Mouse (Mus musculus): Measurements from ENCODE around the gene Opcml.

DNA sequence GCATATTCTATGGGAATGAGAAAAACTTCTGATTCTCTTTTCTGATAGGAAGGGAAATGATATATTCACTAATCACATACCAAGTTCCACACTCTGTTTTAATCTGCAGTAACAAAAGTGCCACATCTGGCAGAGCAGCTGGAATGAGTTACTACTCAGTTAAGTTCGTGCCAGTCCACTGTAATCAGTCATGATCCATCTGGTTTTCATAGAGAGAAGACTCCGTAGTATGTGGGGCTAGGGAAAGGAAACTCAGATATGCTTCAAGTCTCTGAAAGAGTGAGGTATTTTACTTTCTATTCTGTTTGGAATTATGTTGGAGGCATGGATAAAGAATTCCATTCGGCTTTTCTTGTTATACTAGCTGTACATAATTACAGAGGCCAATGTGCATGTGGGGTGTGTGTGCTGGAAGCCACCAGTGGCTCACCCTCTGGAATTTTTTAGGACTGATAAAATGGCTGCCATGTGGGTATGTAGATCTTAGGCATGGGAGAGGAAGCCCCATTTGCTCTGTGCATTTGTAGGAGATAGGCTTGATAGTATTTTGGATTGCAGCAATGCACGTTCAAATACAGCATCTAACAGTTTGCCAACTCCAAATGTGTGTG lies 966.4 kb downstream of the Opcml start:
- TF ChIP-seq POLR2A (IDR thresholded peaks at IDR 0.05; ENCODE audit: insufficient read length, low read depth) (no peak), MYOG (IDR thresholded peaks at IDR 0.05; ENCODE audit: control insufficient read depth in 1 of 3, insufficient read depth in 1 of 3, insufficient read length in 2 of 3, low read depth in 2 of 3) (no peak), USF1 (IDR thresholded peaks at IDR 0.05; ENCODE audit: low read depth) (no peak), REST (IDR thresholded peaks at IDR 0.05; ENCODE audit: insufficient read depth, insufficient read length) (no peak), CEBPB (IDR thresholded peaks at IDR 0.05; ENCODE audit: insufficient read depth, poor library complexity, severe bottlenecking) (no peak), TCF12 (IDR thresholded peaks at IDR 0.05; ENCODE audit: insufficient read depth, poor library complexity, severe bottlenecking) (no peak), POLR2AphosphoS2 (IDR thresholded peaks at IDR 0.05; ENCODE audit: insufficient read length, low read depth) (no peak), E2F4 (IDR thresholded peaks at IDR 0.05; ENCODE audit: insufficient read depth) (no peak)
